Mouse (Mus musculus): ENCODE measurements around the gene Cdc6. TPM values are rescaled to one million over a fixed set of nuclear protein-coding genes. Genes with fewer than 3 reads are reported as not detected.
"Not testable (repeated sequence)": the region's sequence is repeated elsewhere in the genome, so short reads cannot be mapped to it uniquely, and the experiment has no call there.

Gene Cdc6
- total RNA-seq, 2 experiments from 2014 or later = 3.3 to 3.6 TPM

- no peak for DNase-seq
- intact Hi-C loops (cut with DNase I) = loop anchor here (5.0 kb wide), 1 partner anchor 208 kb away; no protein-coding TSS in a partner anchor
These were observed 2.0 kb upstream of the Cdc6 start for GRCm38 (mm10) chr11:98905583-98905982.

DNA sequence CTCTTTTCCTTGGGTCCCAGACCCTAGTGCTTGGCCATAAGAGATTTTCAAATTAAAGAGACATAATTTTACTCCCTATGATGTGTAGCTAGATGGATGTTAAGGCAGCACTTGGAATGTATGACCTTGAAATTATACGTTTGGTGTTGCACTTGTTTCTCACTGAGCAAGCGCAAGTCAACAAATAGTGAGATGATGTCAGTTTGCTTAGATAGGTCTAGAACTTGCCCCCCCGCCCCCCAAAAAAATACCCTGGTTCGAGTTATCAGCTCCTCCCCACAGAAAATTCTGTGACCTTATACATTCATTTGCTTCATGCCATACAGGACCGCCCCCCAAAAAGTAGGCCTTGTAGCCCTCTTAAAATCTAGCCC lies 551 bp upstream of the Cdc6 start:
- intact Hi-C loops (cut with DNase I) = loop anchor here (5.0 kb wide), 1 partner anchor 210 kb away; no protein-coding TSS in a partner anchor
- no peak for DNase-seq

GRCm38 (mm10) chr11:98909654-98910053 lies 2.1 kb downstream of the Cdc6 start:
- intact Hi-C loops (cut with DNase I) = loop anchor here (1.0 to 5.0 kb wide), 2 partner anchors 50 to 212 kb away; no protein-coding TSS in a partner anchor
- DNase-seq = peak; percentile 76 to 80

- intact Hi-C loops (cut with DNase I) = no loop called here
- peak in 1 of 2 experiments; percentile 62 for DNase-seq
These were observed 2.8 kb downstream of the Cdc6 start for GRCm38 (mm10) chr11:98910415-98910814.

DNA sequence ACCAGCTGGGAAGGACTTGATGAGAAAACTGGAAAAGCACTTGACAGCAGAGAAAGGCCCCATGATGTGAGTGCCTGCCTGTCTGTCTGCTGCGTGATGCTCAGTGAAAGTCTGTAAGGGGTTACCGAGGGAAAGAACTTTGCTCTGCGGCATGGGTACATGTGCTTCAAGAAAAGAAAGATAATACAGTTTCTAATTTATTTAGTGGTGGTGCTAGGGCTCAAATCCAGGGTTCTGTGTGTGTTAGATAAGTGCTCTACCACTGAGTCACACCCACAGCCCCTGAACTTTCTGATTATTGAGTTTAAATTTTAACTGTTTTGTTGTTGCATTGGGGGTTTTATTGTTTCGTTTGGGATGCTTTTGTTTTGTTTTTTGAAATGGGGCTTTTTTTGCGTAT lies 3.9 kb downstream of the Cdc6 start:
- intact Hi-C loops (cut with DNase I) = no loop called here
- no peak for DNase-seq

GRCm38 (mm10) chr11:98914196-98914595 lies 6.6 kb downstream of the Cdc6 start:
- intact Hi-C loops (cut with DNase I) = no loop called here

GRCm38 (mm10) chr11:98916376-98916775 lies 8.8 kb downstream of the Cdc6 start:
- DNase-seq; intact Hi-C loops (cut with DNase I): not testable (repeated sequence)

More at GRCm38 (mm10) chr11:98914196-98914595, 6.6 kb downstream of the Cdc6 start:
- DNase-seq = no peak

DNA sequence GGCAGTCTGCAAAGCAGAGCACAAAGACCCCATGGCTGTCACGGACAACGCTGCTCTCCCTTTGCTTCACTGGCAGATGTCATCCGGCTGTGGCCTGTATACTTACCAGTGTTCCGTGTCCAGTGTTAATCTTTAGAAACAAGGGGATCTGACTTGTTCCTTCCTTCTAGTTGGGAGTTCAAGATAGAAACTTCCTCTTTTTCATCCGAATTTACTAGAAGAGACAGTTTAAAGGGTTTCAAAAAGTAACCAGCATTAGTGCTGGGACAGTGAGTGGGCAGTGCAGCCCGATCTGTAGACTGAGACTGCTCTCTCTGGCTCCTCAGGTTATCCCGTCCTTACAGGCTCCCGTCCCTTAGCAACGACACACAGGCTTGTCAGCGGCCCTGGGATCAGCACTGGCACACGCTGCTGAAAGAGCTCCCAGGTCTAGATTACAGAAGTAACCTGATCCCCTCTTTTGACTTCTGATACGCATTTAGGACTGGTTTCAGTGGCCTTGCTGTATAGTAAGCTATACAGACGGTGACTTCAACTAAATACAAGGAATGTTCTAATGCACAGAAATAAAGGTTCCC lies 9.9 kb downstream of the Cdc6 start:
- peak in 1 of 2 experiments; percentile 49 for DNase-seq
- intact Hi-C loops (cut with DNase I) = no loop called here

DNA sequence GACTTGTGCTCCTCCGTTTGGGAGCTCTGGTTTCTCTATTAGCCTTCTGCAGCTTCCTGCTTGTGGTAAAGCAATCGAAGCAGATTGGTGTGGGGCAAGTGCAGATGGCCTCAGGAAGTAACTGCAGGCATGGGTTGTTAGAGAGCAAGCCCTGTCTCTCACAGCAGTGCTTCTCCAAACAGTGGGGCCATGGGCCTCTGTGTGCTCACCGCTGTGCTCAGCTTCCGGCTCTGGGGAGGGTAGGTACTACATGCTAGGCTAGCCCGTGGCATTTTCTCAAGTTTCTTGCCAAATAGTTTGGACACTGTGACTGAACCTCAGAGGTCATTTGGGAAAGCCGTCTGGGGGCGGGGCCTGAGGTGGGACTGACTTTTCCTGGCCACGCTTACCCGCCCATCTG lies 10.6 kb downstream of the Cdc6 start:
- intact Hi-C loops (cut with DNase I) = no loop called here
- peak in 1 of 2 experiments; percentile 56 for DNase-seq

DNA sequence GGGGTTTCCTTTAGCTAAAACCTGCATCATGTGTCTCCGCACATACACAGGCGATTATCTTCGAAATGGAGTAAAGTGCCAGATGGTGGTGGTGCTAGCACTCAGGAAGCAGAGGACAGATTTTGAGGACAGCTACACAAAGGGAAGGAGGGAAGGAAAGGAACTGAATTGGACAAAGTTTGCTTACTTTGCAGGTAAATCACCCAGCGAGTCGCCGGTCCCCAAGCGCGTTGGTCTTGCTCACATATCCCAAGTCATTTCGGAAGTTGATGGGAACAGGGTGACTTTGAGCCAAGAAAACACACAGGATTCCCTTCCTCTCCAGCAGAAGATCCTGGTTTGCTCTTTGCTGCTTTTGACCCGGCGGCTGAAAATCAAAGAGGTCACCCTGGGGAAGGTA lies 11.4 kb downstream of the Cdc6 start:
- intact Hi-C loops (cut with DNase I) = no loop called here
- DNase-seq = no peak

GRCm38 (mm10) chr11:98921813-98922212 lies 14.2 kb downstream of the Cdc6 start:
- DNase-seq = peak; percentile 68 to 80
- intact Hi-C loops (cut with DNase I) = loop anchor here (1.0 to 5.0 kb wide), 3 partner anchors 50 to 225 kb away; partner anchors contain the start of gene Igfbp4

DNA sequence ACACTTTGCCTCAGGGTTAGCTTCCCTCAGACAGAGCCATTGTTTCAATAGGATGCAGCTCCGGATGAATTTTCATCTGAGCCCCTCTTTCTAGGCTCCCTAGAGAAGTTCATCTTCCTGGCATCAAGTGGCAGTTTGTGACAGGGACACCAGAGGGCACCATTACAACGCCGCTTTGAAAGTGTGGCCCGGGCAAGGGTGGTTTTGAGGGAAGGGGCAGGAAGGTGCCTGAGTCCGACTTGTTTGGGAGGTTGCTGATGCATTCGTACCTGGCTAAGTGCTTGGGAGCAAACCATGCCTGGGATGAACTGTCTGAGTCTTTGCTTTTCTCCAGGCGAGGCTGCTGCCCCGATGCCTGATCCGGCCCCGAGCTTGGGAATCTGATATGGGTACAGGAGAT lies 14.7 kb downstream of the Cdc6 start:
- peak; percentile 80 to 84 for DNase-seq
- intact Hi-C loops (cut with DNase I) = loop anchor here (1.0 to 5.0 kb wide), 3 partner anchors 50 to 225 kb away; partner anchors contain the start of gene Igfbp4

- intact Hi-C loops (cut with DNase I) = loop anchor here (1.0 to 5.0 kb wide), 3 partner anchors 49 to 224 kb away; partner anchors contain the start of gene Igfbp4
- peak in 1 of 2 experiments; percentile 62 for DNase-seq
These were observed 15.5 kb downstream of the Cdc6 start for GRCm38 (mm10) chr11:98922851-98923711.

- intact Hi-C loops (cut with DNase I) = loop anchor here (5.0 kb wide), 1 partner anchor 223 kb away; no protein-coding TSS in a partner anchor
These were observed 17.1 kb downstream of the Cdc6 start for GRCm38 (mm10) chr11:98924633-98925175.

DNA sequence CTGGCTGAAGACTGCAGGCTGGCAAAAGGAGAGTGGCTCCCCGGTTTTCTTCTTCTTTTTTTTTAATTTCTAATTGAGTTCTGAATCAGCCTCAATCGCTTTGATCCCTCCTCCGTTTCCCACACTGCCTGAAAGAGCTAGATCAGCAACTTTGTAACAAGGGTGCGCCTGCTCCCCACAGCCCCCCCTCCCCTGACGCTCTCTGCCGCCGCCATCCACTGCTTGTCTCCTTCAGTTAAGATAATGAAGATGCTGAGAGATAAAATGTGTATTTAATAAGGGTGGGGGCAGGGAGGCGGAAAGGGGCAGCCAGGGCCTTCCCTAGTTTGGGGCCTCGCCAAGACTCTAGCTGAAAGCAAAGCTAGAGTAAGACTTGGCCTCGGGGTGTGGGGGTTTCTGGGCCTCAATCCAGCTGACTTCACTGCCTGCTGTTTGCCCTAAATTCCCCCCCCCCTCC lies 17.7 kb downstream of the Cdc6 start:
- intact Hi-C loops (cut with DNase I) = no loop called here
- peak; percentile 41 to 62 for DNase-seq

More at GRCm38 (mm10) chr11:98924633-98925175, 17.1 kb downstream of the Cdc6 start:
- DNase-seq = no peak

DNA sequence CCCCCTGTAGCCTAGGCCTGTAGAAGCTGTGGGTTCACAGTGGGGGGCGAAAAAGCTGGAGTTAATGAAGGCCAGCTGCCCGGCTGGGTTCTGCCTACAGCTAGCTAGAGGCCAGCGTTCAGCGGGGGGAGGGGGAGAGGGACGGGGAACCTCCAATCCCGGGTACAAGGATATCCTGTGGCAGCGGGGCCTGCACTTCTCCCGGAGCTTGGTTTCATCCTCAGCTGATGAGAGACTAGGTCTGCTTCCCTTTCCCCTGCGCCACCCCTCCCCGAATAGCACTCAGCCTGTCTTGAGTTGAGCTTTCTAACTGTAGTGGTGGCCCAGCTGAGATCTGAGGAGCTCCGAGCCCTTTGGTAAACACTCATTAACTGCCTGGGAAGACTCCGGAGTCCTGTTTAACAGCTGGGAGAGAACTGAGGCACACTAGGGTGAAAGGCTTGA lies 18.3 kb downstream of the Cdc6 start:
- DNase-seq = peak in 1 of 2 experiments; percentile 59
- intact Hi-C loops (cut with DNase I) = no loop called here

DNA sequence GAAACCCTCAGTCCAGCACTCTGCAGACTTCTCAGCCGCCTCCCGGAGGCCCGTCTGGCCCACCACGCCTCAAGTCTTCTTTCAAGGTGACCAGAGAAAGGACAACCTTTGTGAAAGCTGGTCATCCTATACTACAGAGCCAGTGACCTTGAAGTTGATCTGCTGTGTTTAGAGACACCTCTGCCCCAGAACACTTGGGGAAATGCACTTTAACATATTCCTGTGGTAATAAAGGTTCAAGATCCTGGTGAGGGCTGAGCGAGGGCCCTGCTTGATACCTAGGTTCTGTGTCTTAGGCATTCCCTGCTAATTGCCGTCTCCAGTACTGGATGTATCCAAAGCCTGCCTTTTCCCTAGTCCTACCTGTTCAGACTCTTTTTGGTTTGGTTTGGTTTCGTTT lies 19.0 kb downstream of the Cdc6 start:
- intact Hi-C loops (cut with DNase I) = no loop called here
- no peak for DNase-seq

DNA sequence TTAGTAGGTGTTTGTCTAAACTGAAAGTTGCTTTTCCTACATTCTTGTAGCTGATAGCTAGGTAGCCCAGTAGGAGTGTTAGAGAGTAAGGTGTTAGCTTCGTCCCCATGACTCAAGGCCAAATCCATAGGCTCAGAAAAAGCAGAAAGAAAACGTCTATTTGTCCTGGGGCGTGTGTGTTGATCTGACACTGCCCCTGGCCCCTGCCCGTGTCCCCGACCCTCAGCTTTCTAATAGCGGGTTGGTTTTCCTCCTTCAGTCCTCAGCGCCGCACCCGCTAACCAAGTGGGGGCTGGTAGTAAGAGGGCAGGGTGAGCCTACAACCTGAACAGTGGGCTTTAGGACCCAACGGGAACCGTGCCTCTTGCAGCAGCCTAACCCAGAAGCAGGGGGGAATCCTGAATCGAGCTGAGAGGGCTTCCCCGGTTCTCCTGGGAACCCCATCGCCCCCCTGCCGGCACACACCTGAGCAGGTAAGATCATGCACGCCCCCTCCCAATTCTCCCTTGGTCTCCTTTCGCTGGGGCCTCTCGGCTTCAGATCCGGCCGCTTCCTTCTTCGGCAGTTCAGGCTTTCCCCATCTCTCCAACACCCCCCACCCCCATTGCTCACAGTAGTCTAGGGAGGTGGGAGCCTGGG lies 20.0 kb downstream of the Cdc6 start, which contains the start of gene Rara:
TSS of gene Rara (plus strand) at position 381 of the 639 bp plus-strand sequence.
- intact Hi-C loops (cut with DNase I) = no loop called here
- DNase-seq = no peak

DNA sequence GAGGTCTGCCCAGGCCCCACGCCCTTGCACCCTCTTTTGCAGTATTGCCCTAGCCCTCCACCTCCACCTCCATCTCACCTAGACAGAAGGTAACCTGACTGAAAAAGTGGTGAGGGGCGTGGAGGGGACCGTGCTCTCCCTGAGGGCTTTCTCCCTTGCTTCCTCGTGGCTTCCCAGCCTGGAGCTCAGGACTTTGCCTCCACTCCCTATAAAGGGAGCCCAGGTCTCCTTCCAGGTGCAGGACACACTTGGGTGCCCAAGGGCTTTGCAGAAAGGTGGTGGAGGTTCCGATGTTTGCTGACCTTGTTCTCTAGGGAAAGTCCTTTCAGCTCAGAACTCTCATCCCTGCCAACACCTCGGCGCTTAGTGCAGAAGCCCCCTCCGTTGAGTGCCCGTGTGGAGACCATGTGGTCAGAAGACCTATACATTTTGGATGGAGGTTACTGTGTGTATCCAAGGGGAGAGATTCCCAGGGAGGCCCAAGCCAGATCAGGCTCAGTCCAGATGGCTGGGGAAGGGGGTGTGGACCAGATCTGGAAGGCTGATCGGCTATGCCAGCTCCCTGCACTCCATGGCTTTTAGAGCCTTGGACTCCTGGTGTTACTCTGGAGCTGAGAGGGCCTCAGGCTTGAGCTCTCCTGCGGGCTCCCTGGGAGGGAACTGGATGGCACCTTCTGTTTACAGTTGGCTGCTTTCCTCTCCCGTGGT lies 20.7 kb downstream of the Cdc6 start:
- intact Hi-C loops (cut with DNase I) = no loop called here
- no peak for DNase-seq

DNA sequence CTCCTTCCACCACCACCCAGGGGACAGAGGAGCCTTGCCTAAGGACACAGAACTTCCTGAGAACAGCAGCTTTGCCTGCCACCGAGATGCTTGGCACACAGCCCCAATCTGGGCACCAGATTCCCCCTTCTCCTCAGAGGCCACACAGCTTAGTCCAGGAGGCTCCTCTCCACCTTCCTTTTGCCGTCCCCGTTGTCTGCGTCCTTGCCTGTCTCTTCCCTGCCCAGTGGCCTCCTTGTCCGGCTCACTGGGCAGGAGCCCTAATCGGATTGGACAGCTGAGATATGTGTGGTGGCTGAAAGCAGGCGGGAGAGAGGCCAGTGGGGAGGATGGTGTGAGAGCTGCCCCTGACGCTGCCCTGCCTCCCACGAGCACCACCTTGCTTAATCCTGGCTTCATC lies 21.9 kb downstream of the Cdc6 start:
- intact Hi-C loops (cut with DNase I) = no loop called here
- peak in 1 of 2 experiments; percentile 59 for DNase-seq
